Mouse (Mus musculus) urinary bladder, postnatal 36 days (tissue): Measurements from ENCODE around the gene Mgat1.

Source experiments
- DNase-seq, 2 experiments: peaks; one replicate each; pipeline ENCODE4 v3.0.0; 2022; ENCODE audit warnings: low spot score in 2 of 2, mixed read lengths in 1 of 2

Mgat1 gene

GRCm38 (mm10) chr11:49241471-49241870 lies 2.5 kb upstream of the Mgat1 start:
- no peak for DNase-seq

DNA sequence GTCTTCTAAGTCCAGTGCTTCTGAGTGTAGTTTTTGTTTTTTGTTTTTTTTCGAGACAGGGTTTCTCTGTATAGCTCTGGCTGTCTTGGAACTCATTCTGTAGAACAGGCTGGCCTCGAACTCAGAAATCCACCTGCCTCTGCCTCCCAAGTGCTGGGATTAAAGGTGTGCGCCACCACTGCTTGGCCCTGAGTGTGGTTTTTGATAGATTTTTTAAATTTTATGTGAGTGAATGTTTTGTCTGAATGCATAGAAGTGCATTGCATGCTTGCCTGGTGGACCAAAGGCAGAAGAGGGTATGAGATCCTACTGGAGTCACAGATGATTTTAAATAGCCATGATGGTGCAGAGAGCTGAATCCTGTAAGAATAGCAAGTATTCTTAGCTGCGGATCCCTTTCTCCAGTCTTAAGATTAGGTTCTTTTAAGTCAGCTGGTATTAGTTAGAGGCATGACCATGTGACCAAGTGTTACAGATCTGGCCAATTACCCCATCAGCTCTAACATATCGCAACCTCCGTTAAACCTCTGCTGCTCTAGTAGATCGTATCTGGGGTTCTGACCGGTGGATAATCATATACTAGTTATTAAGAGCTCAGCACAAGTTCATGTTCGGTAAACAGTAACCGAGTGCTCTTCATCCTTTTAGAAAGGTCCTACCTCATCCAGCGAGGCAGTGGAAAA lies 906 bp upstream of the Mgat1 start:
- no peak for DNase-seq

- no peak for DNase-seq
Measured at GRCm38 (mm10) chr11:49244595-49244930, 572 bp downstream of the Mgat1 start.

DNA sequence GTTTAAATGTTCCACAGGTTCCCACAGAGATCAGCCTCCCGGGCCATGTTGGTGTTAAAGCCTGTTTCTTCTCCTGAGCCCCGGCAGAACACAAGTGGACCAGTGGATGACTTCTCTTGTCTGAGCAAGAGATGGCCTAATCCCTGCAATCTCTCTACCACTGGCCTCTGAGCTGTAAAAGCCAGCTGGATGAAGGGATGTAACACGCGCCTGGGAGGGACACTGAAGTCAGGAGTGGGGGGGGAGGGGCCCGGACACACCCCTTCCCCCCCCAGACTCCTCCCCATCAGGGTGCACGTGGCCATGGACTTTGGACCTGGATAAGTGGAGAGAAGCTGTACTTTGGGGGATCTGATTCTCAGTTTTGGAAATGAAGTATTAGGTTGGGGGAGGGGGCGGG lies 1.2 kb downstream of the Mgat1 start:
- DNase-seq = no peak

- no peak for DNase-seq
Measured at GRCm38 (mm10) chr11:49245634-49246415, 1.8 kb downstream of the Mgat1 start.

DNA sequence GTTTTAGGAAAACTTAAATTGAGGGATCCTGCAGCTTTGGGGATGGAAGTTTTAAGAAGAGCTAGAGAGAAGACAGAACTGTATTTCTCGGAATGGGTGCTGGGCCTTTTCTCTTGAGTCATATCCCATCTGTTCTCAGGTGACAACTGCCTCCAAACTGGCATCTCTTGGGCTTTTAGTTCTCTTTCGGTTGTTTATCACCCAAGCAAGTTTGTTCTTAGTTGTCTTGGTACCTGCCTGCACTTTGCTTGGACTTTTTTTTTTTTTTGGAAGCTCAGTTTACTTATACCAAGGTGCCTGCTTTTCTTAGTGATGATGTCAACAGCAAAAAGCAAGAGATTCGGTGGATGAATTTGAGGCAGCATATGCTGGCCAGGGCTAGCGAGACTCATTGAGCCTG lies 2.5 kb downstream of the Mgat1 start:
- no peak for DNase-seq

DNA sequence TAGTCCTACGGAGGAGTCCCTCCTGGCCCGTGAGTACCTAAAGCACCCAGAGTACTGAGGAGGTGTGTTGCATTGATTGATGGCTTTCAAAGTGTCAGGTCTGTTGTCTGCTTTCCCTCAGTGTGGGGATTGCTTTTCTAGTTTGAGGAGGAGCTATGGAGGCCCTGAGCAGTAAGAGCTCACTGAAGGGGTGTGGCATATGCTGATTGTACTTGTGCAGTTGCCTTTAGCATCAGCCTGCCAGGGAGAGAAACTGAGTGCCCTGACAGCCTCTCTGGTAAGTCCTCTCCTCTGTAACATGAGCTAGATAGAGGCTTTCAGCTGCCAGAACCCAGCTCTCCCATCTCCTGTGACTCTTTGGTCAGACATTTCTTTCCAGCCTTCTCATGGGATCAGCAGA lies 3.3 kb downstream of the Mgat1 start:
- DNase-seq = no peak

DNA sequence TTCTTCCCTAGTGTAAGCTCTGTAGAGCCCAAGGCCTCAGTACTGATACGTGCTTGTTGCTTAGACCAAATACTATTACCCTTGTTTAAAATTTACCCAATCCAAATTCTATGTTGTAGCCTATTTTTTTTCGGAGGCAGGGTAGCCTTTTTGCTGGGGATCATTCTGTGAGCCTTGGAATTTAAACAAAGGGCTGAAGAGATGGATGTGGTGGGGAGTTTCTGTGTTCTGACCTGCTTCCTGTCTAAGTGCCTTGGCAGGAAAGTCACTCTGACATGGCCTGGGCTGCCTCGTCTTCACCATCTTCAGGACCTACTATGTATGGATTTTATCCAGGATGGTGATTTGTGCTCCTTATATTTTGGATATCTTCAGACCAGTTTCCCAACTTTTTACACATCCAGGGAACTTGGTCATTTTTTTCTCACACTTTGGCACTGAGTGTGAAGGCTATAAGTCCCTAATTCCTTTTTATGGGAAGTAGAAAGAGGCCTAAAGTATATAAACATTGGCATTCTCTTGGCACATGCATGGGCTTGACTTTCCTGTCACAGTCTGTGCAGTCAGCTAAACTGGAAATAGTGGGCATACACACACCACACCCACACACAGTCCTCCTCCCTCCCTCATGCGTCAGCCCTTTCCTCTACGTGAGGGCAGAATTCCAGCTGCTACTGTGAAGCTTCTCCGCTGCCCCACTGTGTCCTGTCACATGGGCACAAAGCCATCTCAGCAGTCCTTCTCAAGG lies 4.4 kb downstream of the Mgat1 start:
- peak in 1 of 2 experiments; percentile 54 for DNase-seq

GRCm38 (mm10) chr11:49248974-49249700 lies 5.1 kb downstream of the Mgat1 start:
- no peak for DNase-seq

DNA sequence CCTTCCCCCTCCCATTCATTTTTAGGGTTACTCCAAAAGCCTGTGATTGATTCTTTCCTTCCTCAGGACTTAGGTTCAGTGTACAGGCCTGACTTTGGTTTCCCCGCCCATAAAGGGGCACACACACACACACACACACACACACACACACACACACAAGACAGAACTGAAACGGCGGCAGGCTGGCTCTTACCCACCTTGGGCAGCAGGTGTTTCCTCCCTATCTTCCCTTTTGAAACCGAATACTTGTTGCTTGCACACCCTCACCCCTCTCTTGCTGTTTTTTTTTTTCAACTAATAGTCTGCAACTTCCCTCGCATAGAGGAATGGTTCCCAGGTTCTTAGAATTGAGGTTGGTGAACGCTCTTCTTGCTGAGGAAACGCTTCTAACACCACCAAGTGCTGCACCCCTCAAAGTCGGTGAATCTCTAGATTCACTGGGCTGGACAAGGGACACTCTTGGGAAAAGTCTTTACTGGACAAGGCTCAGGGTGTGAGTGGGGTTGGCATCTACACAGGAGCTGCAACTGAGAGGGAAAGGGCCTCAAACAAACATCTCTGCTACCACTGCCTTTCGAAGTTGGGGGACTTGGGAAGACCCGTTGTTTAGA lies 5.9 kb downstream of the Mgat1 start:
- no peak for DNase-seq

GRCm38 (mm10) chr11:49250422-49251379 lies 6.7 kb downstream of the Mgat1 start:
- DNase-seq = peak; percentile 87 to 92

DNA sequence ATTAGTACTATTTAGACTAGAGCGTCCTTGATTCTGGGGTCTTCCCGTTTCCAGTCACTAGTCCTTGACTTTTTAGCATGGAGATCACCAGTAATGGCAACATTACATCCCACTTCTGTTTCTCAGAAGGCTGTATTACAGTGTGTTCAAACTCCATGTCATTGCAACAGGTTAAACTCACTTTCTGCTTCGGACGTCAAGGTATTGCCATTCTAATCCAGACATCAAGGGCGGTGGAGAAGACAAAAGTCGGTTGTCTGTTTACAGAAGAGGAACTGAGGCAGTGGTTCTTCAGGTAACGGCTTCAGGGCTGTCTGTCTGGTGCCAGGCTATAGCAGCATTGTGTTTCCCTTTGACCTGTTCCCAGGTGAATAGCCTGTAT lies 7.4 kb downstream of the Mgat1 start:
- no peak for DNase-seq

- no peak for DNase-seq
Measured at GRCm38 (mm10) chr11:49252048-49252447, 8.1 kb downstream of the Mgat1 start.

DNA sequence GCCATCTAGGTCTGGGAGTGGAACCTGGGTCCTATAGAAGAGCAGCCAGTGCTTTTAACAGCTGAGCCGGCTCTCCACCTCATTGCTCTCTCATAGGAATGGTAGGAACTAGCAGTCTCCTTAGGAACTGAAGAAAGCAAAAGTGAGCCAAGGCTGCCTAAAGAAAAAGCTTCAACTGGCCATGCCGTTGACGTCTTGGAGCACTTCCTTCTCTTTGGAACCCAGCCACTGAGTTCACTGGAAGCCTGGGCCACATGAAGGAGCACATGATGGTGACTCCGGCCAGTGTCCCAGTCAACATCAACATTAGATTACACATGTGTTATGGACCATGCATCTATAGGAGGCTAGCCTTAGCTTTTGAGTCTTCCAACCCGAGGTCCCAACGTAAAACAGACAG lies 9.0 kb downstream of the Mgat1 start:
- DNase-seq = no peak

DNA sequence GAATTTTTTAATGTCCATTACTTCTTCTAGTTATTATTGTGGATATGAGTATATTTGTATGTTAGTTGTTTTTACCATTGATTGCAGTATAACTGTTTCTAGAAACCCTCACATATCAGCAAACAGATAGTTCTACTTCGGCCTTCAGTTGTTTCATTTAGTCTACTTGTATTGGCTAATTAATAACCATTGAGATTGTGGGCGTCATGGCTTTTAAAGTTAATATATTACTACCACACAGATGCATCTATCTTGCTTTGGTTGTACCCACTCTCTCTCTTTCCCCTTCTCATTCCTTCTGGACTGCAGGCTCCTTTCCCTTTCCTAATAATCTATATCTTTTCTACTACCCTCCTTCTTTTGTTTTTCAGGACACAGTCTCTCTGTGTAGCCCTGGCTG lies 15.3 kb downstream of the Mgat1 start:
- DNase-seq = no peak

DNA sequence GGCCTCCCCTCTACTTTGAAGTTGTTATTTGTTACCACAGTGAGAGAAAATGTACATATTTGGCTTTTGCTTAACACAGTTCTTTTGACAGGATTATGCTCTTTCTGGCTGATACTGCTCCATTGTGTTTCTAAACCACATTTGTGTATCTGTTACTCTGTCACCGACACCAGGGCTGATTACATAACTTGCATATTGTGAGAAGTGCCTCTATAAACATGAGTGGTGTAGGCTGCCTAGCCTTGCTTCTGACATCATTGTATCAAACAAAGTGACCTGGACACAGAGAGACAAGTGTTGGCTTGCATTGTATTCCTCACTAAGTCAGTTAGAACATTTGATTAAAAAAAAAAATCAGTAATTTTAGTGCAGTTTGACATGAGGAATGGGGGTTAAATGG lies 15.8 kb downstream of the Mgat1 start:
- no peak for DNase-seq

DNA sequence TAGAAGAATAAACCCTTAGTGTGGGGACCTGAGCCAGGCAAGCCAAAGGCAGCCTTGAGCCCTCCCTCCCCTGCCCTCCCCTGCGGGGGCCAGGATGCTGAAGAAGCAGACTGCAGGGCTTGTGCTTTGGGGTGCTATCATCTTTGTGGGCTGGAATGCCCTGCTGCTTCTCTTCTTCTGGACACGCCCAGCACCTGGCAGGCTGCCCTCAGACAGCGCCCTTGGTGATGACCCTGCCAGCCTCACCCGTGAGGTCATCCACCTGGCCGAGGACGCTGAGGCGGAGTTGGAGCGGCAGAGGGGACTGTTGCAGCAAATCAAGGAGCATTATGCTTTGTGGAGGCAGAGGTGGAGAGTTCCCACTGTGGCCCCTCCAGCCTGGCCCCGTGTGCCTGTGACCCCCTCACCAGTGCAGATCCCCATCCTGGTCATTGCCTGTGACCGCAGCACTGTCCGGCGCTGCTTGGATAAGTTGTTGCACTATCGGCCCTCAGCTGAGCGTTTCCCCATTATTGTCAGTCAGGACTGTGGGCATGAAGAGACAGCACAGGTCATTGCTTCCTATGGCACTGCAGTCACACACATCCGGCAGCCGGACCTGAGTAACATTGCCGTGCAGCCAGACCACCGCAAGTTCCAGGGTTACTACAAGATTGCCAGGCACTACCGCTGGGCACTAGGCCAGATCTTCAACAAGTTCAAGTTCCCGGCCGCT lies 16.8 kb downstream of the Mgat1 start:
- DNase-seq = no peak

DNA sequence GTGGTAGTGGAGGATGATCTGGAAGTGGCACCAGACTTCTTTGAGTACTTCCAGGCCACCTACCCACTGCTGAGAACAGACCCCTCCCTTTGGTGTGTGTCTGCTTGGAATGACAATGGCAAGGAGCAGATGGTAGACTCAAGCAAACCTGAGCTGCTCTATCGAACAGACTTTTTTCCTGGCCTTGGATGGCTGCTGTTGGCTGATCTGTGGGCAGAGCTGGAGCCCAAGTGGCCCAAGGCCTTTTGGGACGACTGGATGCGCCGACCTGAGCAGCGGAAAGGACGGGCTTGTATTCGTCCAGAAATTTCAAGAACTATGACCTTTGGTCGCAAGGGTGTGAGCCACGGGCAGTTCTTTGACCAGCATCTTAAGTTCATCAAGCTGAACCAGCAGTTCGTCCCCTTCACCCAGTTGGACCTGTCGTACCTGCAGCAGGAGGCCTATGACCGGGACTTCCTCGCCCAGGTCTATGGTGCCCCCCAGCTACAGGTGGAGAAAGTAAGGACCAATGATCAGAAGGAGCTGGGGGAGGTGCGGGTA lies 17.4 kb downstream of the Mgat1 start:
- no peak for DNase-seq

DNA sequence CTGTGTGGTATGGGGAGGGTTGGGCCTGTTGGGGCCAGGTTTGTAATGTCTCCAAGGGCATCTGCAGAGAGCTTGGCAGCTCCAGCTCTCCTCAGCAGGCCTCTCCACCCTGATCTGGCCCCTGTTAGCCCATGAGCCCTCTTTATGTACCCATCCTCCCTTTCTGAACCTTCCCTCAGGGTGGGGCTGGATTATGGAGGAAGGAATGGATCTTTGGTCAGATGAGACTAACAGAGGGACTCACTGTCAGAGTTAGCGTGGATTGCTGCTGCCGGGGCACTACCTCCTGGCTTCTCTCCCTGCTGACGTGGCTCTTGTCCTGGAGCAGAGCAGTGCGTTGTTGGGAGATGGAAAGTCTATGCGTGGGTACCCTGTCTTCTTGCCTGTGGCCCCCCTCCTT lies 18.3 kb downstream of the Mgat1 start:
- no peak for DNase-seq

DNA sequence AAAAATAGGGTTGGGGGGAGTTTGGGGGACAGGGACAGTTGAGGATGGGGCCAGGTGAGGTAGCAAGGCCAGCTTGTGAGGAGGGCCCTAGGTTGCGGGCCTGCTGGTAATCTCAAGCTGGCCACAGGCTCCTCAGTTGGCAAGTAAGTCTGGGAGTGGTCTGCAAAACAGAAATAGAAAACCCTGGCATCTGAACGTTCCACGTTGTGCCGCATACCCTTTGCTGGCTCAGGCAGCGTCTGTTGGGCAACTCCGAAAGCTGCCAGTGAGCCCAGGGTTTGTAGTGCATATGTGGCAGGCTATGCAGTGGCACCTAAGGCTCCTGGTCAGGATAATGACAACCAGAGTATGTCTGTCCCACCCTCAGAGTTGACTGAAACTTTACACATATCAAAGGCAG lies 19.2 kb downstream of the Mgat1 start:
- no peak for DNase-seq
